Mouse (Mus musculus) G1E (cell line): ENCODE measurements around the gene Paqr9. TPM values are rescaled to one million over a fixed set of nuclear protein-coding genes. Genes with fewer than 3 reads are reported as not detected.

ENCODE experiments used
- ATAC-seq: 2 replicates; pipeline ENCODE4 v1.8.0; 2016; ENCODE audit warnings: mild to moderate bottlenecking; ENCODE audit not compliant: insufficient number of reproducible peaks, poor library complexity, low FRiP score, severe bottlenecking; ENCODE audit errors: extremely low read depth
- DNase-seq: peaks from one replicate; pipeline ENCODE4 v3.0.0; 2012; ENCODE audit warnings: low spot score
- H3K27me3 ChIP-seq: 2 replicates; pipeline ENCODE4 v1.6.1; 2012; ENCODE audit warnings: mild to moderate bottlenecking, low read length, inconsistent platforms; ENCODE audit not compliant: insufficient read depth
- H3K36me3 ChIP-seq: replicated peaks from 2 replicates; pipeline ENCODE3; 2012; ENCODE audit warnings: mild to moderate bottlenecking, inconsistent platforms
- H3K4me1 ChIP-seq: 2 replicates; pipeline ENCODE4 v1.6.1; 2012; ENCODE audit warnings: low read depth, low read length, inconsistent platforms, mixed read lengths; ENCODE audit not compliant: insufficient read depth
- H3K4me3 ChIP-seq: 2 replicates; pipeline ENCODE4 v1.5.1; 2012; ENCODE audit warnings: low read depth, mild to moderate bottlenecking, inconsistent platforms, low read length, moderate library complexity, mixed read lengths
- H3K9me3 ChIP-seq: replicated peaks from 2 replicates; pipeline ENCODE4 v1.6.1; 2012; ENCODE audit warnings: inconsistent platforms
- CTCF ChIP-seq: IDR thresholded peaks from 2 replicates; pipeline ENCODE4 v1.5.1; 2012; ENCODE audit warnings: low read depth, low read length, inconsistent platforms, mixed read lengths
- GATA1 ChIP-seq: IDR thresholded peaks from 2 replicates; pipeline ENCODE4 v1.6.1; 2012; ENCODE audit warnings: borderline replicate concordance, low read length, inconsistent platforms, mixed read lengths
- GATA2 ChIP-seq: IDR thresholded peaks from 2 replicates; pipeline ENCODE4 v1.6.1; 2012; ENCODE audit warnings: low read depth, low read length, inconsistent platforms, borderline replicate concordance
- POLR2AphosphoS5 ChIP-seq: IDR thresholded peaks from 2 replicates; pipeline ENCODE4 v1.6.1; 2012; ENCODE audit warnings: low read depth, low read length, inconsistent platforms; ENCODE audit not compliant: insufficient replicate concordance
- TAL1 ChIP-seq: conservative IDR thresholded peaks from 2 replicates; pipeline ENCODE4 v1.6.1; 2012; ENCODE audit warnings: low read depth, low read length, inconsistent platforms, mixed read lengths
- polyA plus RNA-seq: library from polyadenylated mRNA; stranded (reverse); fragments of >175 nt; gene quantifications from 2 replicates; pipeline ENCODE4 v1.2.3, GENCODE M21; 2012
- total RNA-seq, 2 experiments: library from RNA; stranded (forward) in 1 of 2; stranded (reverse) in 1 of 2; fragments of 200-1000 nt in 1 of 2; fragments of >200 nt in 1 of 2; fragmentation: Nextera tagmentation in 1 of 2; gene quantifications; 2 replicates each; pipeline ENCODE4 v1.2.3; 2014 to 2017

Gene Paqr9
- total and polyA plus RNA-seq, 3 experiments = 0.11 to 6.8 TPM; not detected in 1

DNA sequence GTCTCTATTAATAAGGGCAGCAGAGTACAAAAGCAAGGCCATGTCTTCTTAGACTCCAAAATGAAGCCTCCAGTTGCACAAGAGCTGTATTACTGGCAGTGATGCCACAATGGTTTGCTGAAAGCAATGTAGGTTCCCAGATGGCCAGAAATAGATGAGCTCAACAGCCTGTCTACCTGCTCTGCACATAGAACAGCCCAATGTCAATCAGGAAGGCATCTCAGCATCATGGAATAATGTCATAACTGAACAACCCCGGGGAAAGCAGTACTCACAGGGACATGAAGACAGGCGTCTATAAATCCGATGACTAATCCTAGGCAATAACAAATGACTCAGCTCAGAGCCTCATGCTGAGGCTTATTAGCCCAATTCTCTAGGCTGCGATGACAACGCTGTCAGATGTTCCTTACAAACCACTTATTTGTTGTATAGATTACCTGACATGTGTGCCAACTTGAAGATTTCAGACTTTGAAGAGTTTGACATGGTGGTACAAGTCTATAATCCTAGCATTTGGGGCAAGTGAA, 19.0 kb downstream of the Paqr9 start:
- DNase-seq = no peak
- no peaks in the 10 kb centered on the region for H3K36me3 ChIP-seq
- H3K27me3 ChIP-seq = 0 out of 2 replicates have a peak, but pooled peaks cover 2% of the 10 kb centered on the region
- no peak overlapping the region for H3K4me3 ChIP-seq
- no peak for TF ChIP-seq GATA1
- no peaks in the 10 kb centered on the region for H3K4me1 ChIP-seq
- no peaks in the 10 kb centered on the region for H3K9me3 ChIP-seq
- ATAC-seq = no peak

DNA sequence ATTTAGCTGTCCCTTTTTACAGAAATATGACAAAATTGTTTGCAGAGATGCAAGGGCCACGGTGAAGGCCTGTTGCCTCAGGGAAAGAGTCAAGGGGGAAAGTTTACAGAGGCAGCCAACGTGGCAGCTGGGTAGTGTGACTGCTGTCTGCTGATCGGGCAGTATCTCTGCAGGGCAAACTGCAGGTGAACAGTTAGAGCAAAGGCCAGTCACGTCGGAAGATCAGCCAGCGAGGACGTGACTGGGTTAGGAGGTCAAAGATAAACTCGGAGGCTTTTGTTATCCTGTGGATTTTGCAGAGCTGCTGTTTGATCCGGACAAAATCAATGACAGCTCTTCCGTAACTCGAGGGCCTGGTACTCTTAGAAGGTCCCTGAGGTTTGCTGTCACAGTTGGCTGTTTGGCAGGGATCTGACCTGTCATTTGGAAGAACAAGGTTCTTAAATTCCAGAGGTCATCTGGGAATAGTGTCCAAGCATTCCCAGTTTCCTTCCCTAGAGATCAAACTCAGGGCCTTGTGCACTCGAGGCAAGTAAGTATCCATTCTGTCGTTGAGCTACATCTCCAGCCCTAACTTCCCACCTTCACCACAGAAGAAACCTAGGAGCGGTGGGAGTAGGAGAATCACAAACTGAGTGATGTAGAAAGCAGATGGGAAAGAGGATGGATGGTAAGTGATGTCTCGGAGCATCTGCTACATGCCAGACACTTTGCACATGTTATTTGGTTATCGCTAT, 21.7 kb downstream of the Paqr9 start:
- no peak overlapping the region for H3K4me3 ChIP-seq
- H3K9me3 ChIP-seq = no peaks in the 10 kb centered on the region
- H3K36me3 ChIP-seq = no peaks in the 10 kb centered on the region
- 0 out of 2 replicates have a peak, but pooled peaks cover 2% of the 10 kb centered on the region for H3K27me3 ChIP-seq
- TF ChIP-seq GATA2 (no peak), TAL1 (no peak), GATA1 (no peak), POLR2AphosphoS5 (no peak), CTCF (no peak)
- no peaks in the 10 kb centered on the region for H3K4me1 ChIP-seq
- DNase-seq (no peak), ATAC-seq (no peak)

DNA sequence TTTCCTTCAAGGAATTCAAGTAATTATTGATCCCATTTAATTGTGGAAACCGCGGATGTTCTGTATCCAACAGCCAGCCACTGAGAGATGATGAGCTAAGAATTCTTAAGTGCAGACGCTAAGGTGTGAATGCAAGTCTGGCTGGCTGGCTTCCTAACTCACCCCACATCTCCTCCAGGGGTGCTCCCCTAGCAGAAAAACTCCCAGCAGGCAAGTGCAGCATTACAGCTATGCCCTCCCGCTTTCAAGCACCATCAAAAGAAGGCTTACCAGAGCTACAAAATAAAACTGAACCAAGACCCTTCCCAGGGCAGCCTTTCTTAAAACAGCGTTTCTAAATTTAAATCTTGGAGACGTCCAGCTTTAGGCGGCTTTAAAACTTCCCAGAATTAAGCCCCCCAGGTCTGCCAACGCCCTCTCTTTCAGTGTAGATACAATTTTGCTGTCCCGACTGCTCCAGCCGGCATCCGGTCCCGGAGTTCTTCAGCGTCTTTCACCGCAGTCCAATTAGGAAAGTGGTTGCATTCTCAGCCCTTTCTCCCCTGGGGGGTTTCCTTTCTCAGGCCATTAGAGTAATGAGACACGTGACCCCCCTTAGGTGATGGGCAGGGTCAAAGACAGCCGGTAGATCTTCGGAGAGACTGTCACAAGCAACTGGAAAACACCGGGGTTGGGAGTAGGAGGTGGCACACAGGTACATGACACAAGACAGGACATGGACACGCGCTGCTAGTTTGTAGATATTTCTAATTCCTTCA, 22.5 kb downstream of the Paqr9 start:
- Histone ChIP-seq H3K4me3 (no peak overlapping the region), H3K36me3 (no peaks in the 10 kb centered on the region), H3K9me3 (no peaks in the 10 kb centered on the region), H3K27me3 (0 out of 2 replicates have a peak, but pooled peaks cover 2% of the 10 kb centered on the region), H3K4me1 (no peaks in the 10 kb centered on the region)
- TF ChIP-seq GATA2 = no peak
- TF ChIP-seq GATA1 = no peak
- TF ChIP-seq TAL1 = no peak
- no peak for TF ChIP-seq CTCF
- TF ChIP-seq POLR2AphosphoS5 = no peak
- DNase-seq (no peak), ATAC-seq (no peak)

DNA sequence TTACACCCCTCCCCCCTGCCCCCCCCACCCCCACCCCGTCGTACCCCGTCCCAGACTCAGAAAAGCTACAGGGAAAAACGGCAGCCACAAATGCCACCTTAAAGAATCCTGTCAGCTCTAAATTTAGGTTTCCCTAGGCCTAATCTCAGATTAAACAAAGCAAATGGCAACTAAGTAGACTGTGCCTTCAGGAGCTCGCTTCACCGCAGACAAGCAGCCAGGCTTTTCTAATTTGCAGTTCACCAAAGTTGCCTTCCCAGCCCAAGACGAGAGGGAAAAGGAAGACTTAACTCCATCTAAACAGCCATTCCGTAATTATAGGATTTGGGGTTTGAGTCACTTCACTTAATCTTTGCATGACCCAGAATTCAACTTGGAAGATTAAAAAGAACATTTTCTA, 23.1 kb downstream of the Paqr9 start:
- ATAC-seq (no peak), DNase-seq (no peak)
- no peak overlapping the region for H3K4me3 ChIP-seq
- TF ChIP-seq GATA2 (no peak), CTCF (no peak), POLR2AphosphoS5 (no peak), TAL1 (no peak), GATA1 (no peak)
- H3K36me3 ChIP-seq = no peaks in the 10 kb centered on the region
- no peaks in the 10 kb centered on the region for H3K4me1 ChIP-seq
- no peaks in the 10 kb centered on the region for H3K9me3 ChIP-seq
- H3K27me3 ChIP-seq = 0 out of 2 replicates have a peak, but pooled peaks cover under 1% of the 10 kb centered on the region

DNA sequence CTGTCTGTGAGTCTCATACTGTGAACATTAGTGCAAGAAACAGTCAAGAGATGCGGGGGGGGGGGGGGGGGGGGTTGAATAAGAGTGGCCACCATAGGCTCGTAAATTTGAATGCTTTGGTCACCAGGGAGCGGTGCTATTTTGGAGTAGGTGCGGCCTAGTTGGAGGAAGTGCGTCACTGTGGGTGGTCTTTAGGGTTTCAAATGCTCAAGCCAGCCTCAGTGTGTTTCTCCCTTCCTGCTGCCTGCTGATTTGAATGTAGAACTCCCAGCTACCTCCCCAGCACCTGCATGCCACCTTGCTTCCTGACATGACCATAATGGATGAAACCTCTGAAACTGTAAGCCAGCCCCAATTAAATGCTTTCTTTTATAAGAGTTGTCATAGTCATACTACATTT, 26.6 kb downstream of the Paqr9 start:
- no peak for DNase-seq
- H3K36me3 ChIP-seq = no peaks in the 10 kb centered on the region

DNA sequence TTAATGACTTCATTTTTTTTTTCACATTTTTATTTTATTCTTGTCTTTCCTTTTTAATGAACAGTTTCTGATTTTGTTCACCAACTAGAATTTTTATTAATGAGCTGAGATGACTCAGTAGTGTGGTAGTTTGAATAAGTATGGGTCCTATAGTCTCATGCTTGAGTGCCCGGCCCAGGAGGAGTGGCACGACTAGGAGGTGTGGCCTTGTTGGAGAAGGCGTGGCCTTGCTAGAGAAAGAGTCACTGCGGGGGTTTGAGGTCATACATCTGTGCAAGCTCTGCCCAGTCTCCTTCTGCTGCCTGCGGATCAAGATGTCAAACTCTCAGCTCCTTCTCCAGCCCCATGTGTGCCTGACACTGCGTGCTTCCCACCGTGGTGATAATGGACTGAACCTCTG, 28.6 kb downstream of the Paqr9 start:
- H3K4me3 ChIP-seq = no peak overlapping the region
- H3K27me3 ChIP-seq = no peaks in the 10 kb centered on the region
- no peaks in the 10 kb centered on the region for H3K4me1 ChIP-seq
- no peak for TF ChIP-seq CTCF
- TF ChIP-seq TAL1 = no peak
- TF ChIP-seq GATA2 = no peak
- TF ChIP-seq GATA1 = no peak
- TF ChIP-seq POLR2AphosphoS5 = no peak
- no peaks in the 10 kb centered on the region for H3K36me3 ChIP-seq
- ATAC-seq (no peak), DNase-seq (no peak)
- no peaks in the 10 kb centered on the region for H3K9me3 ChIP-seq

More for the DNA sequence above, 26.6 kb downstream of the Paqr9 start:
- Histone ChIP-seq H3K4me3 (no peak overlapping the region), H3K27me3 (no peaks in the 10 kb centered on the region), H3K9me3 (no peaks in the 10 kb centered on the region), H3K4me1 (no peaks in the 10 kb centered on the region)
- ATAC-seq = no peak
- no peak for TF ChIP-seq TAL1
- TF ChIP-seq GATA1 = no peak
- no peak for TF ChIP-seq CTCF
- TF ChIP-seq GATA2 = no peak
- TF ChIP-seq POLR2AphosphoS5 = no peak
